Mouse (Mus musculus): ENCODE data around the gene Irak3.
"Not testable (repeated sequence)": the region's sequence is repeated elsewhere in the genome, so short reads cannot be mapped to it uniquely, and the experiment has no call there.

The Irak3 gene

DNA sequence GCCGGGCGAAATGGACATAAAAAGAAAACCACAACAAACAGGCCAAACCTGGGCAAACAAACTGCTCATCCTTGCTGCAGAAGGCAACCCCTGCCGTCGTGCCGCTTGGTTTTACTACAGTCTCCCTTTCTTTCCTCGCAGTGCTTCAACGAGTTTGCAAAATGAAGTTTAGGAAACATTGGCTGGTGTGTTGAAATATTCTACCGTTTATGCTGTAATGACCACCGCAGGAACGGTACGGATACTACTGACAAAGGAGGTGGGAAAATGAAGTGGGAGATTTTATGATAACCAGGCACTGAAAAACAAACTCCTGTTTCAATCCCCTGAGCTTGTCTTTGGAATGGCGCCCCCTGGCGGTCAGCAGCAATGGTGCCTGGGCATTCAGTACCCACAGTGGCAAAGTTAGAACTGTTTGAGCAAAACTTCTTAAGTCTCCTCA lies at the start of gene Irak3:
Gene Irak3, minus strand, starts transcription at position 170 of the 442 bp plus-strand sequence.
- DNase-seq (ENCODE audit: low read depth, low spot score), result peak; percentile 65

DNA sequence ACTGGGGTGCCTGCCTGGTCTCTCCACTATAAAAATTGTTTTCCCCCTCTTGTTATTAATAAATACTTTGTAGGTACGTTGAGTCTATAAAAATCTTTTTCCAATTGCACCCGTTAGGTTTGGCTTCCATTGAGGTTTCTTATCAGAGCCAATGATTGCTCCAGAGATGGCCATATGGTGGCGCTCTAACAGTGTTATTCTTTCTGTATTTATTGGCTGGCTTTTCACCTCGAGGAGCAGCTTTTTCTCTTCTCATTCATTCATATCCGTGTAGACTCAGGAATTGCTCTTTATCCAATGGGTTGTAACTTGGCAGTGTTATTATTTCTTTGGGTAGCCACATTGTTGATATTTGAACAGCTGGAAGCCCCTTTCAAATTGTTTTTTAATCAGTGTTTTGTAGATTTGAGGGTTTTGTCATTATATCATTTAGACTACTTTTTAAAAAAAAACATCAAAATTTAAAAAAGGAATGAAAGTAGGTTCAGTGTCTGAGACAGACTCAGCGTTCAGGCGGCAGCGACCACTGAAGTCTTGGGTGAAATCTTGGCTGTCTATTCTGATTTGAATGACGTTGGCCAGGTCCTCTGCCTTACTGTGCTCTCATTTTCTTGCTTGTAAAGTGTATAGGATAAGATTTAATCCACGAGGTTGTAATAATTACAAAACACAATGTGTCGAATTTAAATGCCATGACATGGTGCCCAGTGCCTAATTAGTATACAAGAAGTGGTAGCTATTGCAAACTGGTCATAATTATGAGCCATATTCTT lies 49.2 kb upstream of the Irak3 start:
- no peak for DNase-seq (ENCODE audit: low read depth, low spot score)

DNA sequence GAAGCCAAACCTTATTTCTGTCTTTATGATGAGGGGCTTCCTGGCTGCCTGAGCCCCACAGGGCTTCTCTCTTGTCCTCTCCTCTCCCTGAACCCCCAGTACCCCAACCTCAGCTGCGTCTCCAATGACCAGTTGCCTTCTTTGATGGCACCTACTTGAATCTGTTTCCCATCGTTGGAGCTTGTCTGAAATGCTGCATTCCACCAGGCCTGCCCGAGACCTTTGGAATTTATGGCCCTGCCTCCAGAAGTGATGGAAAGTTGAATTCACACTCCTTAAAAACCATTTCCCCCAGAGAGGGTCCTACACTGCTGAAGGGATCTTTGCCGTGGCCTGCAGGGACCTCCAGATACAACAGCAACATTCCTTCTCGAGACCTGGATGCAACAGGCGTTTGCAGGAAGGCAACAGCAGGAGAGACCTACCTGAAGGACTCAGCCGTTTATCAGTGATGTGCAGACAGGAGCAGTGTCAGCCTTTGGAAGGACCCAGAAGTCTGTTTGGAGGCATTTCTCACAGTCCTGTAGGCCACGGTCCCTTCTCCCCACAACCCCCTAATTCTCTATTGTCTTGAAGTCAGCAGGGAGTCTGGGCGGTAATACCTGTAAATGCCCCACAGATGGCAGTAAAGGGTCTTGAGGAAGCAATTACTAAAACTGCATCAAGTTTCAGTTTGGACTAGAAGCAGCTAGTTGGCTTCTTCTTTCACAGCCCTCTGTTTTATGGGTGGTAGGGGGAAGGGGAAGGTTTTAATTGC lies 45.2 kb upstream of the Irak3 start:
- DNase-seq (ENCODE audit: low read depth, low spot score), result peak; percentile 85

DNA sequence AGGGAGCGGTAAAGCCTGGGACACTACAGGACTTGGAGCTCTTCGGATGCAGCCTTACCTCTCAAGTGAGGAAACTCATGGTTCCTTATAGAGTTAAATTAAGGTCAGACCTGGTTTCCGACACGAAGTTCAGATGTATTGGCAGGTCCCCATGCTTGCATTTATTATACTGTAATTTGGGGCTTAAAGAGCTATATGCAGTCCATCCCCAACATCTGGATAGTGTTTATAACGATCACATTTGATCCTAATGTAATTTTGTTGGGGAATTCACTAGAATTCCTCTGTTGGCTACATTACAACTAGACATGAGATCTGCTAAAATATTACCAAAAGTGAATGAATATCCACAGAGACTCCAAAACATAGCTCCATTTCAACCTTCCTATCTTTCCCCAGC lies 43.8 kb upstream of the Irak3 start:
- DNase-seq (ENCODE audit: low read depth, low spot score), result no peak

DNA sequence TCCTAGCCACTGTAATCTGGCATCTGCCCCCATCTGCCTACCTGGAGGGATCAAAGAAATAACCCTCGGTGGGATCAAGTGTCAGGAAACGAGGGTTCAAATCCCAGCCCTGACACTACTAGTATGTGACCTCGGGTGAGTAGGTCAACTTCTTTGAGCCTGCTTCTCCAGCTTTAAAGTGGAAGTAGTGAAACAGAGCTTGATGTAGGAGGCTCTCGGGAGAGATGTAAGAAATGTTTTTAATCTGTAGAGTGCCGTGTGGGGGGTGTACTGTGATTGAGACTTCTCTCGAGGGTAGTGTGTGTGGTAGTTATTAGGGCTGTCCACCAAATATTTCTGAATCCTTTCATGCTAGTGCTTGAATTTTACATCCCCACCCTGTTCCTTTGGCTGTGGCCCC lies 40.5 kb upstream of the Irak3 start:
- DNase-seq (ENCODE audit: low read depth, low spot score), result no peak

DNA sequence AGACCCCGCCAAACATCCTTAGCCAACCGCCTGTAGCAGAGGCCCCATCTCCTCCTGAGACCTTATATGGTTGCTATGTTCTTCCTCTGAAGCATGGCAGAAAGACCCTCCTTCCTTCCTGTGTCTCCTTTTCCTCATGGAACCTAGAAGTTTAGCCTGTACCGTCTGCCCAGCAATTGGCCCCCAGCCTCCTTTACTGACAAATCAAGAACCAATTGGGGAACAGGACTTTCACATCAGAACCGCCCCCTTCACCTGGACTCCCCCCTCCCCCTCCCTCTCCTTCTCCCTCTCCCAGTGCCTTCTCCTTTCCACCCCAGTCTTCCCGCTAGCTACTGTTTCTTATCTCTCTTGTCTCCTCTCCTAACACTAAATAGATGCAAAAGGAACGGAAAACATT lies 37.5 kb upstream of the Irak3 start:
- no peak for DNase-seq (ENCODE audit: low read depth, low spot score)

DNA sequence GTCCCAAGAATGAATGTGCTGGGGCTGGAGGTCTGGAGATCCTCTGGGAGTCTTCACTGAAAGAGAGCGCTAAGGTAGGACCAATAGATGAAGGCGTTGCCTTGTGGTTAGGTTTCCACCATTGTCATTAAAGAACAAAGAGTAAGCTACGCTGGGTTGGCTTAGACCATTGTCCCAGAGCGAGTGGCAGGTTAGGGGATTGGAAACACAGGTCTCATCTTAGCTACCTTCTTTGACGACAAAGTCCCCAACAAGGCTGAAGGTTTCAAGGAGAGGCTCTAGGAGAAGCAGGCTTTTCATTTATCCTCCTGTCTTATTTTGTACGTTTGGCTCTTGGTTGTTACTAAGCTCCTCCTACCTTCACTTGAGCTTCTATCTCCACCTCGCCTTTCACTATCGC lies 36.3 kb upstream of the Irak3 start:
- DNase-seq (ENCODE audit: low read depth, low spot score), result no peak

DNA sequence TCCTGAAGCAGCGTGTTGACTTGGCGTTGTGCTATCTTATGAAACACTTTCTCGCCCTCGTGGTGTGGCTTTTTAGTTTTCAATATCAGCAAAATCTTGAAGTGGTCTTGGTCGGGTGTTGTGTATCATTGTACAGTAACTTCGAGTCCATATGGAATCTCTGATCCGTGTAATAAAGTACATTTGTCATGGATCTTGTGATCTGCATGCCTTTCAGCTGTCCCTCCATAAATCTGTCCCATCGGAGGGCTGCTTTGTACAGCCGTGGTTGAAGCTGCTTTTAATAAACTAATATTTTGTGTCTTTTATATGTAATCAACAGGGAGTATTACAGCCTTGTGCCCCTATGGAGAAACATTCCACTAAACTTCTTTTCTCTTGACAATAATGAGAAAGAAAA lies 34.9 kb upstream of the Irak3 start:
- DNase-seq (ENCODE audit: low read depth, low spot score), result no peak

DNA sequence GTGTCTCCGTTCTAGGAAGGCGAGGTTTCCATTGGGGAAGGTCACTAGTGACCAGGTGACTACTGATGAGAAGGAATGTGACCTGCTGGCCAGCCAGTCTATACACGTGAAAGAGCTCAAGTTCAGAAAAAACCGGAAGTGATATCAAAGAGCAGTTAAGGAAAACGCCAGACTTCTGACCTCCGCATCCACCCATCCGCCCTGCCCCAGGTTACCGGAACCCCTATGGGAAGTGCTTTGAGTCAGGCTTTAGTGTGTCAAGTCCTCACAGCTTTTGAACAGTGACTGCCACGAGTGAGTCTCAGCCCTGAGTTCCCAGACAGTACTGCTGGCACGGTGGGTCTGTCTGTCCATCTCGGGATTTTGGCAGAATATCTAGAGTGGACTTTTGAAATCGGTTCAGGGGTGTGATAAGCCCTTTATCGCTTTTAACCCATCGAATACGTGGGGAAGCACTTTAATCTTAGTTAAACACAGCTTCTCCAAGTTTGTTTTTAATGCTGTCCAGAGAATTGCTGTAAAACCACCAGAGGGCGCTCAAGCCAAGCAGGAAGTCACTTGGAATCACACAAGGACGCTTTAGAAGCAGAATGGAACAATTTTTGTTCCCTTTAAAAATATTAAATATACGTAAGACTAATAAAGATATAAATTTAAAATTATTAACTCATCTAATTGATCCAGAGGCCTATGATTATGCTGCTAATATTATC lies 31.9 kb upstream of the Irak3 start:
- peak; percentile 56 for DNase-seq (ENCODE audit: low read depth, low spot score)

DNA sequence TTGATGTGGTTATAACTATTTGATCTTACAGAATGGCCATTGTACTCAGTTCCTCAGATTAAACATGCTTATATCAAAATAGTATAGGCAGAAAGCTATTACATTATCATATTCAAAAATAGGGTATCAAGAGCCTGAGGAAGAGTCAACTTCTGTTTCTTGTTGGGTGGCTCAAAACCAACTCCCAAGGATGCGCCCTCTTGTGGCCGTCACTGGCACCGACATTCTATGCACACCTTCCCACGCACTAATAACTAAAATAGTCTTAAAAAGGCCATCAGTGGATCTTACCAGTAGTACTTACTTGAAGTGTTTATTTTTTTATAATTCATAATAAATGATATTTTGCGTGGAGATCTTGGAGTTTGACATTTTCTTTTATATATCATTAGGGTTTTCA lies 29.8 kb upstream of the Irak3 start:
- DNase-seq (ENCODE audit: low read depth, low spot score), result peak; percentile 71

DNA sequence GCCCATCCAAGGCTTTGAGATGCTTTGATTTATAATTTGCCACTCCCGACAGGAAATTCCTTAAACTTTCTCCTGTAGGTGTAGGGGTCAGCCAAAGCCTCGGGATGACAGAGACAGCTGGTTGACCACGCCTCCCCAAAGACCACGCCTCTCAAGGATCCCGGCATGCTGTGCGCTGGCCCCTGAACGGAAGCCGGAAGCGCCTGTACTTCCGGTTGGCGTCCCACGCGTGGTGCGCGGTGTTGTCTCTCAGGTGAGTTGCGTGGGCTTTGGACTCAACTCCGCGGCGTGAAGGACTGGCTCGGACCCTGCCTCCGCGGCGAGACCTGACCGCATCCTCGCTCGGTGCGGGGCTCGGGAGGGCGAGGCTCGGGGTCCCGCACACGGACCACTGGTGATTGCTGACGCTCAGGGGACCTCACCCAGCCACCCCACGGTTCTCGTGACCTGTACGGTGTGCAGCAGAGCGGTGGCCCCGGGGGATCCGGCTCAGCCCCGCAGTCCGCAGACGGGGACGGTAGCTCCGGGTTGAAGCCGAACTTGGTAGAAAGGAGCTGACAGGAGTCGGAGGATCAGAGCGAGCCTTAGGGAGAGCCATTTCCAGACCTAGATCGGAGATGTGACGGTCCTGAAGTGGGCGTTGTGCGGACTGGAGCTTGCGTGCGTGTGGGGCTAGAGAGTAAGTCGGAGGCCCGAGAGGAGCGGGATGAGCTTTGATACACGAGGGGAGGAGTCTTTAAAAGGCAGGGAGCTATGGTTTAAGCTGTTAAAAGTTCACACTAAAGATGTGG lies 25.1 kb upstream of the Irak3 start, which contains the start of gene Llph:
Gene Llph, plus strand, starts transcription at position 200 of the 791 bp plus-strand sequence.
- DNase-seq (ENCODE audit: low read depth, low spot score), result peak; percentile 87

DNA sequence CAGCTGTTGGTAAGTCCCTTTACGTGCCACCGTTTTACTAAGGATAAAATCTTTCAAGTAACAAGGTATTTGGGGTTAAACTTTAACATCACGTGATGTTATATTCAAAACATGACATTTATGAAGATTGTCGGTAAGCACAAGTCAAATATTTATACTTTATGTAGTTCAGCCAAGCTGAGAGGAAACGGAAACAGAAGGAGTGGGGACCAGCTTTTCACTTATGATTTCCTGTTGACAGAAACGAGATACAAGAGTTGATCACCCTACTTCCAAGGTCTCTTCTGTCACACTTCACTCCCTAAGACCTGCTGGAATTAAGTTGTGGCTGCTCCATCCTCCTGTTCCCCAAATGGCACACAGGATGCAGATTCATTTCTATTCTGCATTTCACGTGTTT lies 18.8 kb upstream of the Irak3 start:
- no peak for DNase-seq (ENCODE audit: low read depth, low spot score)

DNA sequence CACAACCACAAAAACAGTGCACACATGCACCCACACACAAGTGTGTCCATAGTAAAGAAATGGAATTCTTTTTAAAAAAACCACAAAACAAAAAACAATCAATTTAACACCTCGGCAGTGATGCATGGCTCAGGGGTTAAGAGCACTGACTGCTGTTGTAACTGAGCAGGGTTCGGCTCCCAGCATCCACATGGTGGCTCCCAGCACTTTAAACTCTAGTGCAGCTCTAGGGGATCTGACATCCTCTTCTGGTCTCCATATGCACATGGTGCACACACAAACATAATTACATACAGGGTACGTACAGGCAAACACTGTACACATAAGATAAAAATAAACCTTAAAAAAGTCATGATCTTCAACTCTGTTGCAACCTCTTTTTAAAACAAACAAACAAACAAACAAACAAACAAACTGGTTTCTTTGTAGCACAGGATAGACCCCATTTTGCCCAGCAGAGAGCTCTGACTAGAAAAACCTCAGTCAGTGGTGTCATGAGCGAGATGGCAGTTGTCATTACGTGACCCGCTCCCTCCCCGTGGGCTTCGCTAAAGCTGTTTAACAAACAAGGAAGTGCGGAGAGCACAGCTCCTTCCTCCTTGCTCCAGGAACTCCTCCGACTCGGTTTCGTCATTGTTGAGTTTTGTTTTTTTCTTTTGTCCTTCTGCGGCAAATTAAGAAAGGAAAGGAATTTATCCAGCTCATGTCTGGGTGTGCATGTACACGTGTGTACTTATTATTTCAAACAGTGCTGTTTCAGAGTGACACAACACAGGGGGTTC lies 17.8 kb upstream of the Irak3 start:
- DNase-seq (ENCODE audit: low read depth, low spot score), result no peak

DNA sequence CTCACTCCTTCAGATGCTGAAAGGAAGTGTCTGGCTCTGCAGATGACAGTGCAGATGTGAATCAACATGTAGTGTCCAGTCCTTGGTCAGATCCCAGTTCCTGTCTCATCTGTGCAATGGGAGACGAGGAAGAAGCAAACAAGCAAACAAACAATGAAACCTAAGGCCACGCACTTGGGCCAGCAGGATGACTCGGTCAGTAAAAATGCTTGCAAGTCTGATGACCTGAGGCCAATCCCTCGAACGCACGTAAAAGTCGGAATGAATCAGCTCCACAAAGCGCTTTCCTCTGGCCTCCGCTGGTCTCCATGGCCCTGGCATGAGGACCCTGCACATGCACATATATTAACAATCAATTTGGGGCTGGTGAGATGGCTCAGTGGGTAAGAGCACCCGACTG lies 17.1 kb upstream of the Irak3 start:
- DNase-seq (ENCODE audit: low read depth, low spot score), result no peak

DNA sequence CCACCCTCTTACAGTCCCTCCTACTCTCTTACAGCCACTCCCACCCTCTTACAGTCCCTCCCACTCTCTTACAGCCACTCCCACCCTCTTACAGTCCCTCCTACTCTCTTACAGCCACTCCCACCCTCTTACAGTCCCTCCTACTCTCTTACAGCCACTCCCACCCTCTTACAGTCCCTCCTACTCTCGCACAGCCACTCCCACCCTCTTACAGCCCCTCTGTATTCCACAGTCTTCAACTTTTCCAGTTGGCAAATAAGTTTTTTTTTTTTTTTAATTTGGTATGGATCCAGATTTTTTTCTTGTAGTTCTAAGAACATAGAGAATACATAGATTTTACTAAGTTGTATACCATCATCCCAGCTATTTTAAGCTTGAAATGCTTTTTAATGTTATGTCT lies 15.2 kb upstream of the Irak3 start:
- not testable (repeated sequence) for DNase-seq (ENCODE audit: low read depth, low spot score)

DNA sequence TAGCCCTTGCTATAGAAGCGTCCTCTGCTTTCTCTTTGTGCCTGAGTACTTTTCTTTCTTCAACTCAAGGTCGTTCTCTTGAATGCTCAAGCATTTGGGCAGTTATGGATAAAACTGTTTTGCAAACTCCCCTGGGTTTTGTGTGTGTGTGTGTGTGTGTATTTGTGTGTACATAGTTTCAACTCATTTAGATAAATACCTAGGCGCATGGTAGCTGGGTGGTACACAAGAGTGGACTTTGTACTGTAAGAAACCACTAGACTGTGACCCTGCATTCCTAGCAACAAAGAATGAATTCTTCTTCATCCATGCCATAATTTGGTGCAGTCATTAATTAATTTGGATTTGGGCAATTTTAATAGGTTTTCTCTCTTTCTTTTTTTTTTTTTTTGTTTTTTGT lies 8.2 kb upstream of the Irak3 start:
- DNase-seq (ENCODE audit: low read depth, low spot score), result no peak

DNA sequence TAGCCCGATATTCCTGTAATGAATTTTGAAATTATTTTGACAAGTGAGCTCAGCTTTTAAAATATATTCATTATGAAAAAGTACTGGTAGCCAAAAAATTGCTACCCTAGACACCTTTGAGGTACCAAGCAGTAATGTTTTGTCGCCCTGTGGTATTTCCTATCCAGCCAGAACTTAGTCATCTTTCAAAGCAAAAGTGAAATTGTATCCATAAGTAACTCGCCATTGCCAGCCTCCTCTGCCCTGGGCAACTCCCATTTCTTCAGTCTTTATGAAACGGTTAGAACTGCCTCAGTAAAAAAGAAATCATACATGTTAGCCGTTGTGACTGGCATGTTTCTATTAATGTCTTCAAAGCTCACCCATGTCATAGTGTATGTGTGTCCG lies 7.6 kb upstream of the Irak3 start:
- peak; percentile 42 for DNase-seq (ENCODE audit: low read depth, low spot score)

DNA sequence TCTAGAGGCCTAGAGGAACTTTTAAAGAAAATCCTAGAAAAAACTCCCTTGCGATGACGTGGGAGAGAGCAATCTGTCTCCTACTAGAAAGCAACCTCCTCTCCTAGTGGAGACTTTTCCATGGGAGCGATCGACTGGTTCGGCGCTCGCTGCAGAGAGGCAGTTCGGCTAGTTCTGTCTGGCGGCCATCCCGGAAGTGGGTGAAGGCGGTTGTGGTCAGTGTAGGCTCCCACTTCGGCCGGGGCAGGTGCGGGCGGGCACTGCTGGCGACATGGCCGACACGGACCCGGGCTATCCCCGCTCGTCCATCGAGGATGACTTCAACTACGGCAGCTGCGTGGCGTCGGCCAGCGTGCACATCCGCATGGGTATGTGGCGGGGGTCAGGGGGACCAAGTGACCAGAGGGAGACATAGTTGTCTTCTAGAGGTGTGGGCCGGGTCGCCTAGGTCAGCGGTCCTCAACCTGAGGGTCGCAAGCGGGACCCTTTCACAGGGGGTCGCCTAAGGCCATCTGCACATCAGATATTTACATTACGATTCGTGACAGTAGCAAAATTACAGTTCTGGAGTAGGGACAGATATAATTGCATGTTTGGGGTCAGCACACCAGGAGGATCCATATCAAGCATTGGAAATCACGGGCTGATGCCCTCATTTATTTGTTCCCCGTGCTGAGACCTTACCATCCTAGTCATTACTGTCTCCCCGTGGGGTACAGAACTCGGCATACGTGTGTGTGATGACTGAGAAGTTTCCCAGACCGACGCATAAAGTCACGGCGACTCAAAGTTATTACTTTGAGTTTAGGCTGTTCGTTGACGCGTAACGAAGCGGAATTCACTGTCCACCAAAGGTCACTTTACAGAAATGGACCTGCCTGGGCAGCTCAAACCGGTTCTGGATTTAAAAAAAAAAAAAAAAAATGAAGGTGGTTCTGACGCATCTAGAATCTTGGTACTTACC lies 6.9 kb upstream of the Irak3 start:
- DNase-seq (ENCODE audit: low read depth, low spot score), result peak; percentile 86

DNA sequence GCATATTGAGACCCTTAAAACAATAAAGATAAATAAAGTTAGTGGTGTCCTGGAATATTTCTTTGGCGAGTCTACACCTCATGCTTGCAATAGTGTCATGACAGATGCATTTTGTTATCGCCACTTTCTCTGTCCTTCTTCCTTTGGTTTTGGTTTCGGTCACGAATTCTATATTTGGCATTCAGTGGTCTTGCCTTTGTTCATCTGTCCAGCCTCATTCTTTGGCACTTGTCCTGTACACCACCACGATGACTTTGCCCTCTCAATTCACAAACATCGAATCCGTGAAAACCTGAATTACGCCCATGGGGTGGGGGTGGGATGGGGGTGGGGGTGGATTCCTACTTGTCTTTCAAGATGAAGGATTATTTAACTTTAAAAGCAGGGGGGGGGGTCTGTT lies 6.1 kb upstream of the Irak3 start:
- peak; percentile 39 for DNase-seq (ENCODE audit: low read depth, low spot score)

All from A20 (cell line).